Mouse (Mus musculus): ENCODE measurements around the gene Vps13a. TPM values are rescaled to one million over a fixed set of nuclear protein-coding genes. Genes with fewer than 3 reads are reported as not detected.

The Vps13a gene
- 35.9 and 42.2 TPM in 2 replicates for polyA plus RNA-seq (2011; ENCODE audit: insufficient read depth, insufficient read length, low read depth, missing spikeins)

GRCm38 (mm10) chr19:16780790-16781384 lies at the start of gene Vps13a:
Gene Vps13a, minus strand, starts transcription at chr19:16780933.
- 0 out of 2 replicates have a peak, but pooled peaks cover 2% of the 10 kb centered on the region for H3K27me3 ChIP-seq (ENCODE audit: control insufficient read depth, insufficient read depth, low read length, poor library complexity, severe bottlenecking)
- H3K4me3 ChIP-seq (ENCODE audit: low read depth, low read length) = peak within 1 kb of the TSS; percentile 80
- H3K27ac ChIP-seq (ENCODE audit: insufficient read depth, low read length) = no peak within 1 kb of the TSS
- H3K36me3 ChIP-seq (ENCODE audit: control insufficient read depth, insufficient read depth, low read length, poor library complexity, severe bottlenecking) = no peaks in the 10 kb centered on the region
- H3K9ac ChIP-seq (ENCODE audit: low read depth, poor library complexity, severe bottlenecking) = peak within 1 kb of the TSS; percentile 81
- TF ChIP-seq CTCF (IDR thresholded peaks at IDR 0.05; ENCODE audit: low read depth, low read length) = no peak
- no peak for TF ChIP-seq POLR2A (IDR thresholded peaks at IDR 0.05; ENCODE audit: insufficient read depth, low read length)
- TF ChIP-seq EP300 (IDR thresholded peaks at IDR 0.05; ENCODE audit: insufficient read depth, low read depth, low read length) = no peak
- no peaks in the 10 kb centered on the region for H3K9me3 ChIP-seq (replicated peaks; ENCODE audit: control insufficient read depth, insufficient read depth, low read length, poor library complexity, severe bottlenecking)
- H3K4me1 ChIP-seq (ENCODE audit: control insufficient read depth, insufficient read depth, low read length) = no peaks in the 10 kb centered on the region

- H3K9me3 ChIP-seq (replicated peaks; ENCODE audit: control insufficient read depth, insufficient read depth, low read length, poor library complexity, severe bottlenecking) = no peaks in the 10 kb centered on the region
- no peaks in the 10 kb centered on the region for H3K27me3 ChIP-seq (ENCODE audit: control insufficient read depth, insufficient read depth, low read length, poor library complexity, severe bottlenecking)
- no peak for TF ChIP-seq CTCF (IDR thresholded peaks at IDR 0.05; ENCODE audit: low read depth, low read length)
- TF ChIP-seq POLR2A (IDR thresholded peaks at IDR 0.05; ENCODE audit: insufficient read depth, low read length) = no peak
- TF ChIP-seq EP300 (IDR thresholded peaks at IDR 0.05; ENCODE audit: insufficient read depth, low read depth, low read length) = no peak
- H3K4me1 ChIP-seq (ENCODE audit: control insufficient read depth, insufficient read depth, low read length) = no peaks in the 10 kb centered on the region
- H3K36me3 ChIP-seq (ENCODE audit: control insufficient read depth, insufficient read depth, low read length, poor library complexity, severe bottlenecking) = no peaks in the 10 kb centered on the region
- H3K4me3 ChIP-seq (ENCODE audit: low read depth, low read length) = no peak overlapping the region
- no peak overlapping the region for H3K27ac ChIP-seq (ENCODE audit: insufficient read depth, low read length)
- no peak overlapping the region for H3K9ac ChIP-seq (ENCODE audit: low read depth, poor library complexity, severe bottlenecking)
Measured at GRCm38 (mm10) chr19:16827657-16828056, 46.9 kb upstream of the Vps13a start.

- Histone ChIP-seq H3K36me3 (ENCODE audit: control insufficient read depth, insufficient read depth, low read length, poor library complexity, severe bottlenecking) (no peaks in the 10 kb centered on the region), H3K27ac (ENCODE audit: insufficient read depth, low read length) (no peak overlapping the region), H3K9me3 (replicated peaks; ENCODE audit: control insufficient read depth, insufficient read depth, low read length, poor library complexity, severe bottlenecking) (no peaks in the 10 kb centered on the region), H3K9ac (ENCODE audit: low read depth, poor library complexity, severe bottlenecking) (no peak overlapping the region), H3K4me3 (ENCODE audit: low read depth, low read length) (no peak overlapping the region), H3K27me3 (ENCODE audit: control insufficient read depth, insufficient read depth, low read length, poor library complexity, severe bottlenecking) (no peaks in the 10 kb centered on the region), H3K4me1 (ENCODE audit: control insufficient read depth, insufficient read depth, low read length) (no peaks in the 10 kb centered on the region)
- TF ChIP-seq CTCF (IDR thresholded peaks at IDR 0.05; ENCODE audit: low read depth, low read length) = no peak
- TF ChIP-seq POLR2A (IDR thresholded peaks at IDR 0.05; ENCODE audit: insufficient read depth, low read length) = no peak
- no peak for TF ChIP-seq EP300 (IDR thresholded peaks at IDR 0.05; ENCODE audit: insufficient read depth, low read depth, low read length)
Measured at GRCm38 (mm10) chr19:16825228-16825627, 44.5 kb upstream of the Vps13a start.

GRCm38 (mm10) chr19:16814848-16815247 lies 34.1 kb upstream of the Vps13a start:
- TF ChIP-seq POLR2A (IDR thresholded peaks at IDR 0.05; ENCODE audit: insufficient read depth, low read length) = no peak
- no peak for TF ChIP-seq CTCF (IDR thresholded peaks at IDR 0.05; ENCODE audit: low read depth, low read length)
- no peak for TF ChIP-seq EP300 (IDR thresholded peaks at IDR 0.05; ENCODE audit: insufficient read depth, low read depth, low read length)
- Histone ChIP-seq H3K27ac (ENCODE audit: insufficient read depth, low read length) (no peak overlapping the region), H3K36me3 (ENCODE audit: control insufficient read depth, insufficient read depth, low read length, poor library complexity, severe bottlenecking) (no peaks in the 10 kb centered on the region)

GRCm38 (mm10) chr19:16813306-16813705 lies 32.6 kb upstream of the Vps13a start:
- no peak overlapping the region for H3K4me3 ChIP-seq (ENCODE audit: low read depth, low read length)
- H3K4me1 ChIP-seq (ENCODE audit: control insufficient read depth, insufficient read depth, low read length) = no peaks in the 10 kb centered on the region

More at GRCm38 (mm10) chr19:16814848-16815247, 34.1 kb upstream of the Vps13a start:
- H3K9me3 ChIP-seq (replicated peaks; ENCODE audit: control insufficient read depth, insufficient read depth, low read length, poor library complexity, severe bottlenecking) = no peaks in the 10 kb centered on the region
- no peaks in the 10 kb centered on the region for H3K27me3 ChIP-seq (ENCODE audit: control insufficient read depth, insufficient read depth, low read length, poor library complexity, severe bottlenecking)
- no peaks in the 10 kb centered on the region for H3K4me1 ChIP-seq (ENCODE audit: control insufficient read depth, insufficient read depth, low read length)
- H3K4me3 ChIP-seq (ENCODE audit: low read depth, low read length) = no peak overlapping the region
- H3K9ac ChIP-seq (ENCODE audit: low read depth, poor library complexity, severe bottlenecking) = no peak overlapping the region

GRCm38 (mm10) chr19:16812072-16812608 lies 31.4 kb upstream of the Vps13a start:
- Histone ChIP-seq H3K4me3 (ENCODE audit: low read depth, low read length) (no peak overlapping the region), H3K9me3 (replicated peaks; ENCODE audit: control insufficient read depth, insufficient read depth, low read length, poor library complexity, severe bottlenecking) (no peaks in the 10 kb centered on the region), H3K36me3 (ENCODE audit: control insufficient read depth, insufficient read depth, low read length, poor library complexity, severe bottlenecking) (no peaks in the 10 kb centered on the region), H3K27me3 (ENCODE audit: control insufficient read depth, insufficient read depth, low read length, poor library complexity, severe bottlenecking) (no peaks in the 10 kb centered on the region), H3K4me1 (ENCODE audit: control insufficient read depth, insufficient read depth, low read length) (no peaks in the 10 kb centered on the region), H3K27ac (ENCODE audit: insufficient read depth, low read length) (no peak overlapping the region), H3K9ac (ENCODE audit: low read depth, poor library complexity, severe bottlenecking) (no peak overlapping the region)
- no peak for TF ChIP-seq CTCF (IDR thresholded peaks at IDR 0.05; ENCODE audit: low read depth, low read length)
- no peak for TF ChIP-seq POLR2A (IDR thresholded peaks at IDR 0.05; ENCODE audit: insufficient read depth, low read length)
- no peak for TF ChIP-seq EP300 (IDR thresholded peaks at IDR 0.05; ENCODE audit: insufficient read depth, low read depth, low read length)

More at GRCm38 (mm10) chr19:16813306-16813705, 32.6 kb upstream of the Vps13a start:
- H3K9ac ChIP-seq (ENCODE audit: low read depth, poor library complexity, severe bottlenecking) = no peak overlapping the region
- H3K9me3 ChIP-seq (replicated peaks; ENCODE audit: control insufficient read depth, insufficient read depth, low read length, poor library complexity, severe bottlenecking) = no peaks in the 10 kb centered on the region
- no peak for TF ChIP-seq CTCF (IDR thresholded peaks at IDR 0.05; ENCODE audit: low read depth, low read length)
- TF ChIP-seq EP300 (IDR thresholded peaks at IDR 0.05; ENCODE audit: insufficient read depth, low read depth, low read length) = no peak
- TF ChIP-seq POLR2A (IDR thresholded peaks at IDR 0.05; ENCODE audit: insufficient read depth, low read length) = no peak
- H3K27me3 ChIP-seq (ENCODE audit: control insufficient read depth, insufficient read depth, low read length, poor library complexity, severe bottlenecking) = no peaks in the 10 kb centered on the region
- no peaks in the 10 kb centered on the region for H3K36me3 ChIP-seq (ENCODE audit: control insufficient read depth, insufficient read depth, low read length, poor library complexity, severe bottlenecking)
- H3K27ac ChIP-seq (ENCODE audit: insufficient read depth, low read length) = no peak overlapping the region

Data from ES-Bruce4 (cell line).